In the genomic region with DNA sequence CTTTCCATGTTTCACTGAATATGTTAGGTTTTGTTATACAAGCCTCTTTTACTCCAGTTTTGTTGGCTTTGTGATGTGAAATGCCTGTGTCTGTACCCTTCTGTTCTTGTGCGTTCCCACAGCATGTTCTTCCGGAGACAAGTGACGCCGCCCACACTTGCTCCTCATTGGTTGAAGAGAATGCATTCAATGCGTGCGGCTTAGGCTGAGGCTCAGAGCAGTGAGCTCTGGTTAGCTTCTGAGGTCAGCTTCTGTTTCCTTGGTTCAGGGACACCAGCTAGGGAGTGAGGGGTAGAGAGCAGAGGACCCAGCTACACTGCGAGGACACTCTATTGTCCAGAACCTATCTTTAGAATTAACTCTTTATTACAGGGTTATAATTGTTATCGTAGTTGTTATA, we compare ENCODE assay signal across 8 mouse cellular contexts. TPM values are rescaled to one million over a fixed set of nuclear protein-coding genes. Genes with fewer than 3 reads are reported as not detected.
DNase-seq lines count a peak whose midpoint lies in the region; ATAC-seq and TF ChIP-seq lines count a peak whose summit lies in the region.

No protein-coding gene starts in this region.

- no peak overlapping the region for H3K4me2 ChIP-seq in hindbrain, embryonic 12.5 days (replicated peaks)
- H3K4me2 ChIP-seq in lung, embryonic 14.5 days, result no peak overlapping the region

- no peaks in the 10 kb centered on the region for H3K79me2 ChIP-seq in MEL (ENCODE audit: control insufficient read depth, insufficient read depth, low read length, poor library complexity)

- H3K27ac ChIP-seq in MEL (ENCODE audit: control insufficient read depth, low read depth, low read length), result no peak overlapping the region
- no peak overlapping the region for H3K27ac ChIP-seq in hindbrain, embryonic 12.5 days
- no peak overlapping the region for H3K27ac ChIP-seq in lung, embryonic 14.5 days (ENCODE audit: low read depth)

- peak; percentile 70 for DNase-seq in MEL (ENCODE audit: low read depth, low spot score)
- DNase-seq in cerebellum, adult 8-10 months, result peak; percentile 24
- DNase-seq in frontal cortex, postnatal 10 days (ENCODE audit: low spot score in 2 of 2), result peak; percentile 60 to 82
- peak; percentile 79 for DNase-seq in layer of hippocampus, adult 9-10 months (ENCODE audit: low spot score)
- DNase-seq in lung, embryonic 14.5 days, result peak; percentile 94
- DNase-seq in ovary, adult 18-20 months (ENCODE audit: low spot score), result peak; percentile 29
- peak; percentile 49 to 65 for DNase-seq in thymus, adult 18-20 months

- 15% methylated on average over 8 of the region's 8 CpGs for WGBS in hindbrain, embryonic 12.5 days
- 17% methylated on average over 8 of the region's 8 CpGs for WGBS in lung, embryonic 14.5 days

- TF ChIP-seq CTCF in MEL (IDR thresholded peaks at IDR 0.05 in 2 of 3, conservative IDR thresholded peaks at IDR 0.05 in 1 of 3; ENCODE audit: control insufficient read depth in 1 of 3, insufficient read depth in 1 of 3, low read depth in 2 of 3, low read length in 3 of 3, poor library complexity in 1 of 3, severe bottlenecking in 1 of 3), result no peak
- TF ChIP-seq CTCF in lung, embryonic 14.5 days (IDR thresholded peaks at IDR 0.05; ENCODE audit: low read depth), result no peak

- ATAC-seq in hindbrain, embryonic 12.5 days (ENCODE audit: low FRiP score), result peak; percentile 85
- ATAC-seq in lung, embryonic 14.5 days (ENCODE audit: insufficient read depth), result peak; percentile 86

- H3K9me3 ChIP-seq in MEL (replicated peaks; ENCODE audit: insufficient read depth, low read length), result no peaks in the 10 kb centered on the region
- no peaks in the 10 kb centered on the region for H3K9me3 ChIP-seq in hindbrain, embryonic 12.5 days (replicated peaks)
- no peaks in the 10 kb centered on the region for H3K9me3 ChIP-seq in lung, embryonic 14.5 days (ENCODE audit: low read depth, low read length)

- no peak for TF ChIP-seq EP300 in MEL (IDR thresholded peaks at IDR 0.05; ENCODE audit: low read depth in 1 of 2, low read length in 2 of 2)

- H3K4me1 ChIP-seq in MEL (ENCODE audit: control insufficient read depth in 1 of 2, insufficient read depth in 2 of 2, low read length in 2 of 2), result peaks cover 0 to 6% of the 10 kb centered on the region in 2 experiments; a peak in 2 of 4 replicates
- 0 out of 2 replicates have a peak, but pooled peaks cover 2% of the 10 kb centered on the region for H3K4me1 ChIP-seq in hindbrain, embryonic 12.5 days
- H3K4me1 ChIP-seq in lung, embryonic 14.5 days (ENCODE audit: insufficient read depth), result no peaks in the 10 kb centered on the region

- TF ChIP-seq POLR2A in MEL (IDR thresholded peaks at IDR 0.05; ENCODE audit: control insufficient read depth in 1 of 2, insufficient read depth in 1 of 2, low read depth in 1 of 2, low read length in 2 of 2, poor library complexity in 1 of 2), result no peak

- no peak overlapping the region for H3K9ac ChIP-seq in MEL (ENCODE audit: control insufficient read depth, low read depth, low read length, poor library complexity, severe bottlenecking)
- no peak overlapping the region for H3K9ac ChIP-seq in hindbrain, embryonic 12.5 days
- H3K9ac ChIP-seq in lung, embryonic 14.5 days, result no peak overlapping the region

- H3K27me3 ChIP-seq in MEL (ENCODE audit: control insufficient read depth in 1 of 2, insufficient read depth in 2 of 2, low read length in 2 of 2), result peaks cover 1 to 2% of the 10 kb centered on the region in 2 experiments; a peak in 2 of 4 replicates
- H3K27me3 ChIP-seq in hindbrain, embryonic 12.5 days, result peaks cover 2% of the 10 kb centered on the region; the same call in 1 of the 2 replicates
- no peaks in the 10 kb centered on the region for H3K27me3 ChIP-seq in lung, embryonic 14.5 days (ENCODE audit: insufficient read depth, low read length)

- H3K4me3 ChIP-seq in MEL (ENCODE audit: control insufficient read depth in 1 of 2, insufficient read depth in 1 of 2, low read depth in 2 of 2, low read length in 2 of 2), result no peak overlapping the region
- H3K4me3 ChIP-seq in hindbrain, embryonic 12.5 days, result no peak overlapping the region
- H3K4me3 ChIP-seq in lung, embryonic 14.5 days (ENCODE audit: low read depth, low read length), result no peak overlapping the region

- no peak for TF ChIP-seq RAD21 in MEL (IDR thresholded peaks at IDR 0.05; ENCODE audit: low read depth, low read length)

- H3K36me3 ChIP-seq in MEL (ENCODE audit: control insufficient read depth in 1 of 2, insufficient read depth in 2 of 2, low read length in 2 of 2), result no peaks in the 10 kb centered on the region; a peak in 1 of 4 replicates
- H3K36me3 ChIP-seq in hindbrain, embryonic 12.5 days, result no peaks in the 10 kb centered on the region
- H3K36me3 ChIP-seq in lung, embryonic 14.5 days (ENCODE audit: insufficient read depth), result no peaks in the 10 kb centered on the region

TF ChIP-seq in MEL, 35 proteins besides CTCF, POLR2A, EP300 and RAD21:
- TF ChIP-seq CHD2 (IDR thresholded peaks at IDR 0.05; ENCODE audit: low read length) (peak; percentile 86), POLR2AphosphoS5 (IDR thresholded peaks at IDR 0.05; ENCODE audit: borderline replicate concordance, low read depth, low read length) (no peak)

RNA-seq across cellular contexts. Expression of a gene that starts 4.0 kb away (rescaled TPM):
- not detected in 2 replicates for total RNA-seq in MEL (2012; rRNA removed)
- not detected for polyA plus RNA-seq in MEL (2012; ENCODE audit: insufficient read depth in 1 of 2, insufficient read length in 2 of 2, low read depth in 1 of 2, low replicate concordance in 2 of 2, missing spikeins in 1 of 2)
- 0.19 TPM in 1 of 2 replicates, not detected in the other for polyA plus RNA-seq in hindbrain, embryonic 12.5 days (2016; fragmentation: Nextera tagmentation; extraction: Ambion mirVana)
- polyA plus RNA-seq in lung, embryonic 14.5 days (2014; fragmentation: Nextera tagmentation; extraction: Ambion mirVana), result 2.0 TPM in 2 replicates

RNA-seq across cellular contexts. Expression of a gene that starts 14.1 kb away (rescaled TPM):
- 0.15 TPM in 1 of 2 replicates, not detected in the other for total RNA-seq in MEL (2012; rRNA removed)
- under 1 TPM in 1 of 2 experiments, not detected in 1; 0.07 TPM for polyA plus RNA-seq in MEL (2012; ENCODE audit: insufficient read depth in 1 of 2, insufficient read length in 2 of 2, low read depth in 1 of 2, low replicate concordance in 2 of 2, missing spikeins in 1 of 2)
- polyA plus RNA-seq in hindbrain, embryonic 12.5 days (2016; fragmentation: Nextera tagmentation; extraction: Ambion mirVana), result 1.5 and 1.7 TPM in 2 replicates
- polyA plus RNA-seq in lung, embryonic 14.5 days (2014; fragmentation: Nextera tagmentation; extraction: Ambion mirVana), result 2.2 and 2.3 TPM in 2 replicates

RNA-seq across cellular contexts. Expression of a gene that starts 33.9 kb away (rescaled TPM):
- total RNA-seq in MEL (2012; rRNA removed), result not detected in 2 replicates
- not detected for polyA plus RNA-seq in MEL (2012; ENCODE audit: insufficient read depth in 1 of 2, insufficient read length in 2 of 2, low read depth in 1 of 2, low replicate concordance in 2 of 2, missing spikeins in 1 of 2)
- polyA plus RNA-seq in hindbrain, embryonic 12.5 days (2016; fragmentation: Nextera tagmentation; extraction: Ambion mirVana), result 0.06 TPM in 1 of 2 replicates, not detected in the other
- polyA plus RNA-seq in lung, embryonic 14.5 days (2014; fragmentation: Nextera tagmentation; extraction: Ambion mirVana), result not detected in 2 replicates

RNA-seq across cellular contexts. Expression of a gene that starts 34.1 kb away (rescaled TPM):
- not detected in 2 replicates for total RNA-seq in MEL (2012; rRNA removed)
- not detected for polyA plus RNA-seq in MEL (2012; ENCODE audit: insufficient read depth in 1 of 2, insufficient read length in 2 of 2, low read depth in 1 of 2, low replicate concordance in 2 of 2, missing spikeins in 1 of 2)
- polyA plus RNA-seq in hindbrain, embryonic 12.5 days (2016; fragmentation: Nextera tagmentation; extraction: Ambion mirVana), result 1.5 and 1.7 TPM in 2 replicates
- polyA plus RNA-seq in lung, embryonic 14.5 days (2014; fragmentation: Nextera tagmentation; extraction: Ambion mirVana), result 2.6 and 2.8 TPM in 2 replicates

RNA-seq across cellular contexts. Expression of a gene that starts 52.9 kb away (rescaled TPM):
- total RNA-seq in MEL (2012; rRNA removed), result 0.75 and 0.81 TPM in 2 replicates
- polyA plus RNA-seq in MEL (2012; ENCODE audit: insufficient read depth in 1 of 2, insufficient read length in 2 of 2, low read depth in 1 of 2, low replicate concordance in 2 of 2, missing spikeins in 1 of 2), result 1 to 10 TPM in 1 of 2 experiments, not detected in 1; 2.0 TPM
- polyA plus RNA-seq in hindbrain, embryonic 12.5 days (2016; fragmentation: Nextera tagmentation; extraction: Ambion mirVana), result not detected in 2 replicates
- not detected in 2 replicates for polyA plus RNA-seq in lung, embryonic 14.5 days (2014; fragmentation: Nextera tagmentation; extraction: Ambion mirVana)

Comparison
In these comparisons a context has a peak if more than half of its experiments do, and no peak if none do; other contexts are left out.
1. DNase-seq: peak in every context shown above with its lines; median percentile 94 in lung, embryonic 14.5 days; 79 in layer of hippocampus, adult 9-10 months; 71 in frontal cortex, postnatal 10 days; 70 in MEL; 57 in thymus, adult 18-20 months; 29 in ovary, adult 18-20 months; 24 in cerebellum, adult 8-10 months.